Mouse (Mus musculus): ENCODE results near the gene Otud5. TPM values are rescaled to one million over a fixed set of nuclear protein-coding genes. Genes with fewer than 3 reads are reported as not detected.
A peak's percentile ranks its signal among the peaks of the same experiment; 100 is the strongest.
"Not testable (repeated sequence)": the region's sequence is repeated elsewhere in the genome, so short reads cannot be mapped to it uniquely, and the experiment has no call there.

Otud5 gene
- total RNA-seq (2014; rRNA removed) (61.2 and 68.3 TPM in 2 replicates), polyA plus RNA-seq (2015; fragmentation: Nextera tagmentation; extraction: Ambion mirVana) (37.0 and 39.6 TPM in 2 replicates)

DNA sequence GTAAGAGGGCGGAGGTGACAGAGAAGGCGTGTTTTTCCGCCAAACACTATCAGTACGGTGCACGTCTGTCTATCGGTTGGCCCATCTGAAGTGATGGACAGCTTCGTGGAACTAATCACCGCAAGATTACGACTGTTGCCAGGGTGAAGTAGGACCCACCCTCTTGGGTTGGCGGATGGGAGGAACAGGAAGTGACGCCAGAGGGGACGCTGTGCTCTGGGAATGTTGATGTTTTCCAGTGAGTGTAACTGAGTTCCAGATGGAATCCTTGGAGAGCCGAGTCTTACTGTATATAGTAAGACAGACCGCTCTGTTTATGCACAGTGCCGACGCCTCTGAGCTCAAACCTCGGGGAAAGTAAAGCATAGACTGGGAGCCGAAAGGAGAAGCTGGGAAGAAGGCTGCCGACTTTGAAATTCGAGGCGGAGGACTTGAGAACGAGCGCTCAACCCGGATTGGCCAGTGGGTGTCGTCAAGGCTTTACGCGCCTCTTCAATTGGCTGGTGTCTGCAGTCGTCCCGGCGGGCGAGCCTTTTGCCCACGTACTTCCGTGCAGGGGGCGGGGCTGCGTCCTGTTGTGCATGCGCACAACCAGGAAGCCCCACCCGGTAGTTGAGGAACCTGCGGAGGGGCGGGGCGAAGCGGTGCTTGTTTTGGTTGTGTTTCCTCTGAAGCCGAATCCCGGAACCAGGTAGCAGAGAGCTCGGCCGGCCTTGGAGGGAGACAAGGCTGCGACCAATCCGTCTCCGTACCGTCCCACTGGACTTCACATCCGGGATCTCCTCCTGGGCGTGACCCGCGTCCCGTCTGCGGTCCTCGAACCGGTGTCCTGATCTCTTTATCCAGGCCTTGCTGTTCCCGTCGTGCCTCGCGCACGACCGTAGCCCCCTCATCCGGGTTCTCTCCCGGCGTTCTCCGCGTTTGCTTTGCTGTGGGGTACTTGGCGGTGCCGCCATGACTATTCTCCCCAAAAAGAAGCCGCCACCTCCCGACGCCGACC lies at the start of gene Otud5:
Gene Otud5 (plus strand): TSS at position 202 of the 1,000 bp plus-strand sequence.
- DNase-seq (ENCODE audit: low spot score) (peak; percentile 97), ATAC-seq (ENCODE audit: low FRiP score) (peak; percentile 97)
- peak within 1 kb of the TSS; percentile 83 for H3K27ac ChIP-seq (ENCODE audit: low read depth, low read length)
- no peaks in the 10 kb centered on the region for H3K4me1 ChIP-seq (ENCODE audit: insufficient read depth, low read length)
- H3K27me3 ChIP-seq (ENCODE audit: insufficient read depth, low read length): no peaks in the 10 kb centered on the region
- WGBS: 25% methylated on average over 68 of the region's 74 CpGs
- H3K4me2 ChIP-seq (ENCODE audit: low read depth, low read length, poor library complexity, severe bottlenecking): peak within 1 kb of the TSS; percentile 63
- H3K9me3 ChIP-seq (ENCODE audit: low read length): no peaks in the 10 kb centered on the region
- no peaks in the 10 kb centered on the region for H3K36me3 ChIP-seq (ENCODE audit: insufficient read depth, low read length)
- no peak for TF ChIP-seq CTCF (IDR thresholded peaks at IDR 0.05)
- peak within 1 kb of the TSS; percentile 64 for H3K4me3 ChIP-seq (ENCODE audit: low read depth, low read length)
- H3K9ac ChIP-seq (replicated peaks; ENCODE audit: low read length, poor library complexity, severe bottlenecking): peak within 1 kb of the TSS; percentile 78

DNA sequence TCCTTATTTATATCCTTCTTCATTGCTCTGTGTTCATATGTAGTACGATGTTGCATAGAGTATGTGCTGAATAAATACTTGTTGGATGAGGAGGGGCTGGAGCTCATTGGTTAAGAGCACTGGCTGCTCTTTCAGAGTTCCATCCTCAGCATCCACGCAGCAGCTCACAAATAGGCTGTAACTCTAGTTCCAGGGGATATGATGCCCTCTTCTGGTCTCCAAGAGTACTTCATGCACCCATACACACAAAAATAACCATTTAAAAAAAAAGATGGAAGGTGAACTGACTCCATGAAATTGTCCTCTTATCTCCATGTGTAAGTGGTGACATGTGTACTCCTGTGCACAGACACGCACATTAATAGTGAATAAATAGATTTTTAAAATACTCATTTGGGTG lies 47.8 kb upstream of the Otud5 start:
- H3K4me1 ChIP-seq (ENCODE audit: insufficient read depth, low read length): no peaks in the 10 kb centered on the region
- H3K9ac ChIP-seq (replicated peaks; ENCODE audit: low read length, poor library complexity, severe bottlenecking): no peak overlapping the region
- H3K27ac ChIP-seq (ENCODE audit: low read depth, low read length): no peak overlapping the region
- H3K4me3 ChIP-seq (ENCODE audit: low read depth, low read length): no peak overlapping the region
- no peaks in the 10 kb centered on the region; the same call in 1 of the 2 replicates for H3K36me3 ChIP-seq (ENCODE audit: insufficient read depth, low read length)
- whole genome bisulfite sequencing: 40% methylated on average over 3 of the region's 3 CpGs
- H3K4me2 ChIP-seq (ENCODE audit: low read depth, low read length, poor library complexity, severe bottlenecking): no peak overlapping the region
- no peak for ATAC-seq (ENCODE audit: low FRiP score)
- TF ChIP-seq CTCF (IDR thresholded peaks at IDR 0.05): peak; percentile 65
- no peaks in the 10 kb centered on the region for H3K27me3 ChIP-seq (ENCODE audit: insufficient read depth, low read length)
- no peaks in the 10 kb centered on the region for H3K9me3 ChIP-seq (ENCODE audit: low read length)
- DNase-seq (ENCODE audit: low spot score): peak; percentile 33

DNA sequence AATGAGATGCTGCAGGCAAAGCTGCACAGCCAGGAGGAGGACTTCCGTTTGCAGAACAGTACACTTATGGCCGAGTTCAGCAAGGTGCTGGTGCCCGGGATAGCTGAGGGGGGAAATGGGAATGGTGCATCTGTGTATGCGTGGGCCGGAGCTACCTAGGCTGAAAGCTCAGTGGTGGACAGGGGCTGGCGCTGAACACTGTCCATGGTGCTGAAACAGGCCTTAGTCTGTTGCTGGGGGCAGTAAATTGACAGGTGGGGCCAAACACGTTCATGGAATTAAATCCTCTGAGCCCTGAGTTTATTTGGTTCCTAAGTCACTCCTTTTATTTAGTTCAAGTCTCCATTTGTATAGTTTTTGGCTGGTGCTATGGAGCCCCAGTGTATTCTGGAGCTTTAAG lies 46.1 kb upstream of the Otud5 start:
- DNase-seq (ENCODE audit: low spot score): no peak
- Histone ChIP-seq H3K36me3 (ENCODE audit: insufficient read depth, low read length) (peaks cover 2% of the 10 kb centered on the region; the same call in 1 of the 2 replicates), H3K9ac (replicated peaks; ENCODE audit: low read length, poor library complexity, severe bottlenecking) (no peak overlapping the region), H3K9me3 (ENCODE audit: low read length) (no peaks in the 10 kb centered on the region), H3K27ac (ENCODE audit: low read depth, low read length) (no peak overlapping the region), H3K27me3 (ENCODE audit: insufficient read depth, low read length) (no peaks in the 10 kb centered on the region), H3K4me3 (ENCODE audit: low read depth, low read length) (no peak overlapping the region), H3K4me1 (ENCODE audit: insufficient read depth, low read length) (no peaks in the 10 kb centered on the region), H3K4me2 (ENCODE audit: low read depth, low read length, poor library complexity, severe bottlenecking) (no peak overlapping the region)
- no peak for ATAC-seq (ENCODE audit: low FRiP score)
- 46% methylated on average over 7 of the region's 7 CpGs for WGBS
- TF ChIP-seq CTCF (IDR thresholded peaks at IDR 0.05): no peak

DNA sequence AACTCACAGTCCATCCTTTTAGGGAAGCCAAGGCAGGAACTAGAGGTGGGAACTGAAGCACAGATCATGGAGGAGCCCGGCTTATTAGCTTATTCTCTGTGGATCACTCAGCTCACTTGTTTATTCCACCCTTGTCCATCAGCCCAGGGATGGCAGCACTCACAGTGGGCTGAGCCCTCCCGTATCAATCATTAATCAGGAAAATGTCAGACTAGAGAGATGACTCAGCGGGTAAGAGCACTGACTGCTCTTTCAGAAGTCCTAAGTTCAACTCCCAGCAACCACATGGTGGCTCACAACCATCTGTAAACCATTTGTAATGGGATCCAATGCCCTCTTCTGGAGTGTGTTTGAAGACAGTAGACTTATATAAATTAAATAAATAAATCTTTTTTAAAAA lies 43.8 kb upstream of the Otud5 start:
- H3K27ac ChIP-seq (ENCODE audit: low read depth, low read length): no peak overlapping the region
- TF ChIP-seq CTCF (IDR thresholded peaks at IDR 0.05): no peak
- peaks cover 3% of the 10 kb centered on the region for H3K36me3 ChIP-seq (ENCODE audit: insufficient read depth, low read length)
- no peak overlapping the region for H3K4me3 ChIP-seq (ENCODE audit: low read depth, low read length)
- ATAC-seq (ENCODE audit: low FRiP score) (no peak), DNase-seq (ENCODE audit: low spot score) (no peak)
- 85% methylated on average over 3 of the region's 3 CpGs for WGBS
- H3K9me3 ChIP-seq (ENCODE audit: low read length): no peaks in the 10 kb centered on the region
- H3K4me2 ChIP-seq (ENCODE audit: low read depth, low read length, poor library complexity, severe bottlenecking): no peak overlapping the region
- H3K27me3 ChIP-seq (ENCODE audit: insufficient read depth, low read length): no peaks in the 10 kb centered on the region
- no peak overlapping the region for H3K9ac ChIP-seq (replicated peaks; ENCODE audit: low read length, poor library complexity, severe bottlenecking)
- no peaks in the 10 kb centered on the region for H3K4me1 ChIP-seq (ENCODE audit: insufficient read depth, low read length)

DNA sequence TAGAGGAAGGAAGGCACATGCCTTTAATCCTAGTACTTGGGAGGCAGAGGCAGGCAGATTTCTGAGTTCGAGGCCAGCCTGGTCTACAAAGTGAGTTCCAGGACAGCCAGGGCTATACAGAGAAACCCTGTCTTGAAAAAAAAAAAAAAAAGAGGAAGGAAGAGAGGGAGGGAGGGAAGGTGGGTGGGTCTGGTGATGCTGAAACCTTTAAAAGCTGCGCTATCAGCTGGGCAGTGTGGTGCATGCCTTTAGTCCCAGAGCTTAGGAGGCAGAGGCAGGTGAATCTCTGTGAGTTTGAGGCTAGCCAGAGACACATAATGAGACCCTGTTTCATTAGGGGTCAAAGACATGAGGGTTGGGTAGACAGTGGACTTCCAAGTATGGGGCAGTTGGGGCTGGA lies 39.0 kb upstream of the Otud5 start:
- H3K36me3 ChIP-seq (ENCODE audit: insufficient read depth, low read length): peaks cover 12% of the 10 kb centered on the region
- ATAC-seq (ENCODE audit: low FRiP score); H3K9ac ChIP-seq (replicated peaks; ENCODE audit: low read length, poor library complexity, severe bottlenecking); H3K4me2 ChIP-seq (ENCODE audit: low read depth, low read length, poor library complexity, severe bottlenecking); DNase-seq (ENCODE audit: low spot score); H3K27ac ChIP-seq (ENCODE audit: low read depth, low read length); H3K4me1 ChIP-seq (ENCODE audit: insufficient read depth, low read length); H3K4me3 ChIP-seq (ENCODE audit: low read depth, low read length); H3K9me3 ChIP-seq (ENCODE audit: low read length); H3K27me3 ChIP-seq (ENCODE audit: insufficient read depth, low read length): not testable (repeated sequence)
- 78% methylated on average over 2 of the region's 2 CpGs for WGBS

DNA sequence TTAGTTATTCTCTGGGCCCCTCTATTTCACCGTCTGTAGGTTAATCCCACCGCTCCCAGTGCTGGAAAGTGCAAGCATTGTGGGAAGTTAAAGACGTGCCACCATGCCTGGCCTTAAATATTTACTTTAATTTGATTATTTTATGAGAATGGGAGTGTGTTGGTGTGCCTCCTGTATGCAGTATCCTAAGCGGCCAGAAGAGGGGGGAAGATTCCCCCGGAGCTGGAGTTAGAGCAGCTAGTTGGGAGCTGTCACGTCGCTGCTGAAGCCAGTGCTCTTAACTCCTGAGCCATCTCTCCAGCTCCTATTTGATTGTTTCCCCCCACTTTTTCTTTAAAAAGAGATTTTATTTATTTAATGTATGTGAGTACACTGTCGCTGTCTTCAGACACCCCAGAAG lies 26.1 kb upstream of the Otud5 start:
- not testable (repeated sequence) for H3K4me1 ChIP-seq (ENCODE audit: insufficient read depth, low read length); H3K4me2 ChIP-seq (ENCODE audit: low read depth, low read length, poor library complexity, severe bottlenecking); H3K9me3 ChIP-seq (ENCODE audit: low read length); H3K27ac ChIP-seq (ENCODE audit: low read depth, low read length); H3K27me3 ChIP-seq (ENCODE audit: insufficient read depth, low read length); ATAC-seq (ENCODE audit: low FRiP score); H3K4me3 ChIP-seq (ENCODE audit: low read depth, low read length); H3K9ac ChIP-seq (replicated peaks; ENCODE audit: low read length, poor library complexity, severe bottlenecking)
- peaks cover 12% of the 10 kb centered on the region; the same call in 1 of the 2 replicates for H3K36me3 ChIP-seq (ENCODE audit: insufficient read depth, low read length)
- peak; percentile 62 for TF ChIP-seq CTCF (IDR thresholded peaks at IDR 0.05)
- peak; percentile 5 for DNase-seq (ENCODE audit: low spot score)
- WGBS: 45% methylated on average over 8 of the region's 8 CpGs
